Mouse (Mus musculus) adrenal gland, adult 18-20 months (tissue): Measurements from ENCODE around the gene Cox6b2. TPM values are rescaled to one million over a fixed set of nuclear protein-coding genes. Genes with fewer than 3 reads are reported as not detected.

Source experiments
- DNase-seq, 2 experiments: peaks; one replicate each; pipeline ENCODE4 v3.0.0; 2021 to 2022; ENCODE audit warnings: low spot score in 2 of 2
- total RNA-seq, 2 experiments: library from RNA; stranded (reverse); gene quantifications; 1 replicate in 1 of 2; 2 replicates in 1 of 2; pipeline ENCODE4 v1.2.3; 2021

Cox6b2 gene
- total RNA-seq, 2 experiments from 2014 or later: 7.6 to 10.6 TPM

GRCm38 (mm10) chr7:4764946-4765710 is 12.2 kb upstream of the Cox6b2 start:
- DNase-seq: no peak

DNA sequence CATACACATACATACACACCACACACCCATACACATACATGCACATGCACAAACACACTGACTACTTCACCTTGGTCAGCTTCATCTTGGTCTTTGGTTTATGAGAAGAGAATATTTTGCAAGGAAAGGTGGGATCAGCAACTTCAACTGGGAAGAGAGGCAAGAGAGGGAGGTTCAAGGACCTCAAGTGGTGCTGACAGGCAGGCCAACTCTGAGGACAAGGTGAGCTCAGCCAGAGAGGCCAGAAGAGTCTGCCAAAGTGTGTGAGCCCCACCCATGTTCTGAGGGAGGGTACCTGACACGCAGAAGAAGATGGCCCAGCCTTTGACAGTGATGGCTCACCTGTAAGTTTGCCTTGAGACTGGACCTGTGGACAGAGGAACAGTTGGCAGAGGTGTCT is 6.8 kb upstream of the Cox6b2 start:
- no peak for DNase-seq

DNA sequence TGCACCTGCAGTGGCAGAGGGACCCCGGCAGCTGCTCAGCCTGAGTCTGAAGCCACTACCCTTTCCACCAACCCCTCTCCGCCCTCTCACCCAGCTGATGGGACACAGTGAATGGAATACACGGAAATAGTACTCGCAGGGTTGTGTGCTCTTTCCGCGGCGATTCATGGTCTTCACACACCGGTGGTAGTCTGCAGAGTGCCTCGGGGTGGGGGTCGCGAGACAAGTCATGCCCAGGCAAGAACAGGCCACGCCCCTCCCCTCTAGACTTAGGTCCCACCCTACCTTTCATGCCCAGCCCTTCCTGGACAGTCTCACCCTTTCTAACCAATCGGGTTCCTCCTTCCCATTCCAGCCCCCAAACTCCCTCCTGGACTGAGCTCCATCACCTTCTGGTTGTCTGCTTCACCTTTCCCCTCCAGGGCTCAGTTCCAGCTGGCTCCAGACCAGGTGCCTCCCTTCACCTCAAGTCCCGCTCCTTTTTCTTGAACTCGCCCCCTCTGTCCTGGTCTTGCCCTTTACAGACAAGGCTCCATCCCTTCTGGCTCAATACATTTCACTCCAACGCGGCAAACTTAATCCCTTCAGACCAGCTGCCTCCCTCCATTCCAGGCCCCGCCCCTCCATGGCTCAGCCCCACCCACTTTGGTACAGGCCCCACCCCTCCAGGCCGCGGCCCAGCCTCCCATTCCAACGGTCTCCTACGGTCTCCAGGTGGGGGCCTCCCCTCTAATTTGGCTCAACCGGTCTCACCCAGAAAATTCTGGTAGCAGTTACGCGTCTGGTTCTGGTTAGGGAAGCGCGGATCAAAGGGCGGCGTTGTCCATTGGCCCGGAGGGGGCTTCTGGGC is 698 bp downstream of the Cox6b2 start:
- no peak for DNase-seq

- DNase-seq: no peak
Observed at GRCm38 (mm10) chr7:4749169-4749568, 3.7 kb downstream of the Cox6b2 start.

GRCm38 (mm10) chr7:4748321-4748720 is 4.6 kb downstream of the Cox6b2 start:
- no peak for DNase-seq

DNA sequence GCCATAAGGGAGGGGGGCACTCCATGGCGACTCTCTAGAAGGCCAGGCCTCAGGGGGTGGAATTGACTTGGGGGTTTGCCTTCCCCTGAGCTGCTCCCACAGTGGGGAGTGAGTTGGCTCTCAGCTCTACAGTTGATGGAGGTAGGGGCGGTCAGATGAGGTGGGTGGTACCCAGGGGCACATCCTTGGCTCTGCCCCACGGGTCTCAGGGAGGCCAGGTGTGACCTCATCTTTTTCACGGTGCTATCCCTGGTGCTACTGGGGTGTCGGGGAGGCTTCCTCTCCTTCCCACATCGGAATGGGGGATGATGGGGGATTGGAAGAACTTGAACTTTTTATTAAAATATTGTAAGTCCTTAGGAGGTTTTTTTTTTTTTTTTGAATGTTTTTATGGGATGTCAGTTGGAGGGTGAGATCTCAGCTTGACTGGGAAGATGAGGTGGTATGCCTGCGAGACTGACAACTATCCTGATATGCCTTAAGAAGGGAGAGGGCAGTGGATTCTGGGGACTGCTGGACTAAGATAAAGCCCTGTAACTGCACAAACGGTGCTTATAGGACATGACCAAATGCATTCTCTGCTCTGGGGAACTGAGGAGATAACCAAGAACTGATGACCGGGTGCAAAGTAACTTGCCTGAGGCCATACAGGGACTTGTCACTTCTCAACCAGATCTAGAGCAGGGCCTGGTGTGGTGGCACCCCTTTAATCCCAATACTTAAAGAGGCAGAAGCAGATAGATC is 5.6 kb downstream of the Cox6b2 start:
- no peak for DNase-seq

DNA sequence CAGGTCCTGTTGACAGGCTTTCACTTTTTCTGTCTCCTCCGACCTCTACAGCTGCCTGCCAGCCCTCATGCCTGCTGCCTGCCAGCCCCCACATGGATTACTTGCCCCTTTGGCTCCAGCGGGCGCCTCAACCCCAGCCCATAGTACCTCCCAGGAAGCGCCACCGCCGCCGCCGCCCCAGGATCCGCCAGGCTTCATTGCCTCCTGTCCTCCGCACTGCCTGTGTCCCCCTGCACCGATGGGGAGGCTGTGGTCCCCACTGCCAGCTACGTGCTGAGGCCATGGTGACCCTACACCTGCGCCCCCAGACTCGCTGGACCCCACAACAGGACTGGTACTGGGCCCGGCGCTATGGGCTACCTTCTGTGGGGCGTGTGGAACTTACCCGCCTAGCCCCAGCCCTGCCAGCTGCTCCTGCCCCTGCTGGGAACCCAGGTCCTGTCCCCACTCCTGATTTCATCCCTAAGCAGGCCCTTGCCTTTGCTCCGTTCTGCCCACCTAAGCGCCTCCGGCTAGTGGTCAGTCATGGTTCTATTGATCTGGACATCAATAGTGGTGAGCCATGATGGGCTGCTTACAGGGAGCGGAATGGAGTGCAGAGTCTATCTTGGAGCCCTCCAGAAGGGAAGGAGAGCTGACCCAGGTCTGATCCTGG is 6.4 kb downstream of the Cox6b2 start:
- no peak for DNase-seq

GRCm38 (mm10) chr7:4744886-4745285 is 8.0 kb downstream of the Cox6b2 start:
- DNase-seq: no peak

GRCm38 (mm10) chr7:4743354-4743753 is 9.5 kb downstream of the Cox6b2 start:
- no peak for DNase-seq

GRCm38 (mm10) chr7:4742482-4742819 is 10.4 kb downstream of the Cox6b2 start:
- no peak for DNase-seq

DNA sequence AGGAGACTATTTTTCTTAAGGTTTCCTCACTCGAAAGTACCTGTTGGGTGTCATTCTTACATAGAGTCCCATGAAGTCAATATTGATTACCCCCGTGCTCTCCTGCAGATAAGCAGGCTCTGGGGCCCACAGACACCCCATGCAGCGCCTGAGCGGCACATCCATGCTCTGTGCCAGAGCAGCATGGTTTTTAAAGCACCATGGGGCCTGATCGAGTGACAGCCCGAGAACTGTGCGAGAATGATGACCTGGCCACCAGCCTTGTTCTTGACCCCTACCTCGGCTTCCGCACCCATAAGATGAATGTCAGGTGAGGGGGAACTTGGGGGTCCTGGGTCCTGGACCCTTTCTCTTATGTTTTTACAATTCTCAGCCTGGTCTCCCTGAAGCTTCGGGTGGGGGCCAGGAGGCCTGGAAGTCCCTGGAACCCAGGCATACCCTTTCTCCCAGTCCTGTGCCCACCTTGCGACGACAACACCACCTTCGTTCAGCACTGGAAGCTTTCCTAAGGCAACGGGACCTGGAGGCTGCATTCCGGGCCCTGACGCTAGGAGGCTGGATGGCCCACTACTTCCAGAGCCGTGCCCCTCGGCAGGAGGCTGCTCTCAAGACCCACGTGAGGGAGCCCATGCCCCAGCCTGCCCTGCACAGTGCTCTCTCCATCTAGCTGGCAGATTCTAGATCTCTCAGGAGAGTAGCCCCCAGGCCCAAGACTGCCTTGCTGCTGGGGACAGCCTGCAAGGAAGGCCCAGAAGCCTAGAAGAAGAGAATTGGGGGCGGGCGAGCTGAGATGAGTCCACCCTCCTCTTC is 11.0 kb downstream of the Cox6b2 start:
- DNase-seq: no peak

DNA sequence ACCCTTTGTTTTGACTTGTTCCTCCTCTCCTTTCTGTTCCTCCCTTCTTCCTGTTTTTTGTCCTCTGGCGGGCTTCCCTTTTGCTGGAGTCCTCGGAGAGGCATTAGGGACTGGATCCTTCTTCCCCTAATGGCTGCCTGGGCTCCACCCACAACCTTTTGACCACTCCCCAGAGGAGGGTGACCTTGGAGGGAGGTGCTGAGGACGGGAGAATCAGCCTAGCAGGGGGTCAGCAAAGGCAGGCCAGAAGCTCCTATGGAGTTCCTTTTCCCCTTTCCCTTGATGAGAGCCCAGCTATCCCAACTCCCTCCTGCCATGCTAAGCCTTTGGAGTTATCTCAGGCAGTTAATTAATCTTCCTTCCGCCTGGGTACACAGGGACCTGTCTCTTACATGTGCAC is 11.7 kb downstream of the Cox6b2 start:
- peak; percentile 31 to 46 for DNase-seq

DNA sequence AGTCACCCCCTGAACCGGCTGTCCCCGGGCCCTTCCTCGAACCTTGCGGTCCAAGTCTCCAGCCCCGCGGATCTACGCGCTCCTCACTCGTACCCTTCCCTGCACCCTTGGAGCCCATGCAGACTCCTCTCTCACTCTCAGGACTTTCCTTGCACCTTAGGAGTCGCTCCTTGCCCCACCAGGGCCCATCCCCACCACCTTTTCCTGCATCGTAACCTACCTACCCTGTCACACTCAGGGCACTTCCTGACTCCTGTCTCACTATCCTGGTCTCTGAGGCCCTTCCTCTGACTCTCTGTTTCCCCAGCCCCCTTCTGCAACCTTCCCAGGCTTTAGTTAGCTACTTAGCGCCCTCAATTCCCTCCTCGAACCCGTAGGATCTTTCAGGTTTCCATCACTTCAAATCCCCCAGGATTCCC is 12.6 kb downstream of the Cox6b2 start:
- DNase-seq: no peak

- DNase-seq: peak; percentile 87
Observed at GRCm38 (mm10) chr7:4739544-4740275, 13.2 kb downstream of the Cox6b2 start, which contains the start of gene Kmt5c. Gene Kmt5c (plus strand): TSS chr7:4740115.

DNA sequence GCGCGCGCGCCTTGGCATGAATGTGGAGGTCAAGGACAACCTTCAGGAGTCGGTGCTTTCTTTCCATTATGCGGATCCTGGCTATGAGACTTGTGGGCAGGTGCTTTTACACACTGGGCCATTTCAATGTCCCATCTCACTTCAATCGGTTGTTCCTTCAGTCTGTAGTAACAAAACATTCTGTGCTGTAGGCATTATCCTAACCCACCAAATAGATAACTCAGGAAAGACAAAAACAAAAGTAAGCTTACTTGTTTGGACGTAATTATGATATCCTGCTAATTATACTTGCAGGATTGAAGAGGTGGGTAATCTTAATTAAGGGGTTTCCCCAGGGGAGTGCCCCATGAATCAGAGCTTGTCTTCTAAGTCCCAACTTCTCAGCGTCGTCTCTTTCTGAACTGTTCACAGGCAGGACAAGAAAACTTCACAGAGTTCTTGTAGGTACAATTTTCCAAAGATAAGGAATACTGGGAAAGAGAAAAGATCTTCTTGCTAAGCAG is 13.8 kb downstream of the Cox6b2 start:
- DNase-seq: no peak

- no peak for DNase-seq
Observed at GRCm38 (mm10) chr7:4732968-4733392, 19.9 kb downstream of the Cox6b2 start.

DNA sequence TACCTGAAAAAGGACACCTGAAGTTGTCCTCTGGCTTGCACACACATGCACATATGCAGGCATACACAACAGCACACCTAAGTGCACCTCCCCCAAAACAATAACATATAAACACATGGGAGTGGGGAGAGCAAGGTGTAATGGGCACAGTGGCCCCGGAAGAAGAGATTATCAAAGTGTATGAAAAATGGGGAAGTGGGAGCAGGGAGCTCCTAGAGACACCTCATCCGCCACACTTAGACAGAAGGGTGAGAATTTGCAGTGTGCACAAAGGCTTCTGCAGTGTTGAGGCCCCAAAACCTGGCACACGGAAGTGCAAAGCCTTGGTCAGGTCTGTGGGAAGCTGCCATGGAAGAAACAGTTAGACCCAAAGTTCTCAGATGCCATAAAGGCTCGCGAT is 21.8 kb downstream of the Cox6b2 start:
- no peak for DNase-seq

DNA sequence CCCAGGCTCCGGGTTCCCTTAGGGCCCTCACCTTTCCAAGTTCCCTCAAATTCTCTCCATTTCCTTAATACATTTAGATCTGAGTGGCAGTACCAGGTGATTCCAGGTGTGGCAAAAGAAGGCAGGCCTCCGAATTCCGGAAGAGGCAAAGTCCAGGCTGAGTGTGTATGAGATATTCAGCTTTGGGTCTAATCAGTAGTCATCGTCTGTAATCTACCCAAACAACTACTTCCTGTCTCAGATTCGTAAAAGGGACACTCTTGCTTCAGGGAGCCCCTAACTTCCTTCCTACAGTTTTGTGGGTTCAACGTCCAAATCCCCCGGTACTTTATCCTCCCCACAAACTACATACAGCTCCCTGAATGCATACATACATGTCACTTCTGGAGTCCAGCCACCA is 27.7 kb downstream of the Cox6b2 start, which contains the start of gene Tmem150b:
Gene Tmem150b, minus strand, starts transcription at position 81 of the 400 bp plus-strand sequence.
- no peak for DNase-seq

DNA sequence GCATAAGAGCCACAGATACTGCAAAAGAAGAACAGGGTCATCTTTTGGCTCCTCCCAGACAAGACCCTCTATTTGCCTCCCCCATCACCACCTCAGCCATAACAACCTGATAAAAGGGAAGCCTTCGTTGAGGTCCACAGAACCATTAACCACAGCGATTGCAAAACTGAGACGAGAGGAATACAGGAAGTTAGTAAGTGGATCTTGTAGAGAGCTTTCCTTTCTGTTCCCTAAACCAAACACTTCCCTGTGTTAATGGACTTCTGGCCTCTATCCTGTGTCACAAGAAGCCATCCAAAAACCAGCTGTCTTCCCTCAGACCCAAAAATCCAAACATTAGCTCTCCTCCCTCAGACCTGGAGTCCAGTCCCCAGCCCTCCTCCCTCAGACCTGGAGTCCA is 28.5 kb downstream of the Cox6b2 start:
- no peak for DNase-seq
